Mouse (Mus musculus) Muller cell, postnatal 12 days (primary cell): ENCODE data around the gene Nmt1.

Source experiments
- DNase-seq: peaks from one replicate; pipeline ENCODE4 v3.0.0-alpha.2; 2015; ENCODE audit errors: inconsistent ontology term

Gene Nmt1

GRCm38 (mm10) chr11:103028176-103028891 lies at the start of gene Nmt1, which contains the start of gene Dcakd:
Gene Nmt1 (plus strand): TSS chr11:103028190.
Gene Dcakd (minus strand): TSS chr11:103028333.
- DNase-seq: peak; percentile 98

- no peak for DNase-seq
Observed at GRCm38 (mm10) chr11:102981151-102981890, 46.7 kb upstream of the Nmt1 start.

- DNase-seq: no peak
Observed at GRCm38 (mm10) chr11:102984086-102984485, 43.9 kb upstream of the Nmt1 start.

- DNase-seq: peak; percentile 95
Observed at GRCm38 (mm10) chr11:102984615-102985014, 43.4 kb upstream of the Nmt1 start.

- peak; percentile 61 for DNase-seq
Observed at GRCm38 (mm10) chr11:102985160-102985559, 42.8 kb upstream of the Nmt1 start.

- DNase-seq: no peak
Observed at GRCm38 (mm10) chr11:102989641-102990151, 38.3 kb upstream of the Nmt1 start.

- peak; percentile 76 for DNase-seq
Observed at GRCm38 (mm10) chr11:102990152-102990663, 37.8 kb upstream of the Nmt1 start.

GRCm38 (mm10) chr11:102991681-102992080 lies 36.3 kb upstream of the Nmt1 start:
- DNase-seq: peak; percentile 61

GRCm38 (mm10) chr11:102992940-102993339 lies 35.0 kb upstream of the Nmt1 start:
- DNase-seq: peak; percentile 83

- DNase-seq: peak; percentile 68
Observed at GRCm38 (mm10) chr11:102993420-102994029, 34.5 kb upstream of the Nmt1 start.

GRCm38 (mm10) chr11:102994952-102995351 lies 33.0 kb upstream of the Nmt1 start:
- DNase-seq: no peak

- peak; percentile 73 for DNase-seq
Observed at GRCm38 (mm10) chr11:102996385-102996784, 31.6 kb upstream of the Nmt1 start.

GRCm38 (mm10) chr11:102996991-102997770 lies 30.8 kb upstream of the Nmt1 start:
- no peak for DNase-seq

- no peak for DNase-seq
Observed at GRCm38 (mm10) chr11:102998254-102998576, 29.8 kb upstream of the Nmt1 start.

GRCm38 (mm10) chr11:102998577-102999316 lies 29.2 kb upstream of the Nmt1 start:
- no peak for DNase-seq

GRCm38 (mm10) chr11:102999317-102999970 lies 28.5 kb upstream of the Nmt1 start:
- DNase-seq: no peak

GRCm38 (mm10) chr11:103000111-103000510 lies 27.9 kb upstream of the Nmt1 start:
- no peak for DNase-seq

GRCm38 (mm10) chr11:103001063-103001462 lies 26.9 kb upstream of the Nmt1 start:
- DNase-seq: no peak

- DNase-seq: peak; percentile 46
Observed at GRCm38 (mm10) chr11:103003210-103003609, 24.8 kb upstream of the Nmt1 start.

GRCm38 (mm10) chr11:103004852-103005251 lies 23.1 kb upstream of the Nmt1 start:
- no peak for DNase-seq
